Mouse (Mus musculus): Measurements from ENCODE around the gene Tnfrsf23.
"Not testable (repeated sequence)": the region's sequence is repeated elsewhere in the genome, so short reads cannot be mapped to it uniquely, and the experiment has no call there.

Gene Tnfrsf23

GRCm38 (mm10) chr7:143685359-143686067 lies at the start of gene Tnfrsf23:
Gene Tnfrsf23, minus strand, starts transcription at chr7:143685872.
- peak; percentile 77 for DNase-seq

GRCm38 (mm10) chr7:143733746-143734145 lies 48.1 kb upstream of the Tnfrsf23 start:
- no peak for DNase-seq

GRCm38 (mm10) chr7:143729886-143730285 lies 44.2 kb upstream of the Tnfrsf23 start:
- DNase-seq = peak; percentile 44

GRCm38 (mm10) chr7:143726396-143726795 lies 40.7 kb upstream of the Tnfrsf23 start:
- DNase-seq = peak; percentile 29

GRCm38 (mm10) chr7:143723841-143724240 lies 38.2 kb upstream of the Tnfrsf23 start:
- DNase-seq = peak; percentile 61

- DNase-seq = no peak
Observed at GRCm38 (mm10) chr7:143722646-143723045, 37.0 kb upstream of the Tnfrsf23 start.

- peak; percentile 75 for DNase-seq
Observed at GRCm38 (mm10) chr7:143717811-143718210, 32.1 kb upstream of the Tnfrsf23 start.

GRCm38 (mm10) chr7:143713421-143713820 lies 27.7 kb upstream of the Tnfrsf23 start:
- no peak for DNase-seq

GRCm38 (mm10) chr7:143712771-143713348 lies 27.2 kb upstream of the Tnfrsf23 start:
- no peak for DNase-seq

GRCm38 (mm10) chr7:143712023-143712422 lies 26.4 kb upstream of the Tnfrsf23 start:
- peak; percentile 27 for DNase-seq

GRCm38 (mm10) chr7:143711381-143711780 lies 25.7 kb upstream of the Tnfrsf23 start:
- no peak for DNase-seq

- DNase-seq = no peak
Observed at GRCm38 (mm10) chr7:143709395-143709794, 23.7 kb upstream of the Tnfrsf23 start.

- DNase-seq = peak; percentile 97
Observed at GRCm38 (mm10) chr7:143706697-143707438, 21.2 kb upstream of the Tnfrsf23 start.

- DNase-seq = peak; percentile 67
Observed at GRCm38 (mm10) chr7:143696140-143696539, 10.5 kb upstream of the Tnfrsf23 start.

- DNase-seq = no peak
Observed at GRCm38 (mm10) chr7:143694550-143694949, 8.9 kb upstream of the Tnfrsf23 start.

GRCm38 (mm10) chr7:143692746-143693510 lies 7.3 kb upstream of the Tnfrsf23 start:
- no peak for DNase-seq

GRCm38 (mm10) chr7:143691909-143692308 lies 6.2 kb upstream of the Tnfrsf23 start:
- DNase-seq = no peak

GRCm38 (mm10) chr7:143691181-143691580 lies 5.5 kb upstream of the Tnfrsf23 start:
- DNase-seq = no peak

GRCm38 (mm10) chr7:143689946-143690345 lies 4.3 kb upstream of the Tnfrsf23 start:
- DNase-seq = no peak

- DNase-seq = no peak
Observed at GRCm38 (mm10) chr7:143689481-143689880, 3.8 kb upstream of the Tnfrsf23 start.

GRCm38 (mm10) chr7:143686676-143687075 lies 1.0 kb upstream of the Tnfrsf23 start:
- DNase-seq = not testable (repeated sequence)

- DNase-seq = not testable (repeated sequence)
Observed at GRCm38 (mm10) chr7:143686191-143686590, 519 bp upstream of the Tnfrsf23 start.

- not testable (repeated sequence) for DNase-seq
Observed at GRCm38 (mm10) chr7:143684569-143684968, 1.1 kb downstream of the Tnfrsf23 start.
